Mouse (Mus musculus) lung, postnatal 36 days (tissue): ENCODE data around the gene Zfp784.

Experiments used
- DNase-seq: peaks from one replicate; pipeline ENCODE4 v3.0.0; 2022; ENCODE audit warnings: mixed read lengths

The Zfp784 gene

DNA sequence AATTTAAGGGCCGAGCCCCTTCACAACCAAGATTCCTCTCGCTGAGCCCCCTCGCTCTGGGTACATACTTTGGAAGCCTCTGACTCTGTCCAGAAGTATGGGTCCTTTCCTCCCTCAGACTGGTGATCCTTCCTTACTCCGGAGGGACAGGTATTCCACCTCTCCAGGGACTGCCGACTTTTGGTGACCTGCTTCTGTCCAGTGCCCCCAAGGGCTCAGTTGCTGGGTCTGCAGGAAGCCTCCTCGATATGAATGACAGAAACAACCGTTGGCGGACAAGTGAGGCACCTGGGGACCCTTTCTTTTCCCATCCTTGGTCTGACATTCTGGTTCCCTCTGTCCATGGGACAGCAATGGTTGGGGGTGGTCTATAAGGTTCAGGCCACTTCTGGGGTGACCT lies 19.1 kb upstream of the Zfp784 start:
- DNase-seq = no peak

DNA sequence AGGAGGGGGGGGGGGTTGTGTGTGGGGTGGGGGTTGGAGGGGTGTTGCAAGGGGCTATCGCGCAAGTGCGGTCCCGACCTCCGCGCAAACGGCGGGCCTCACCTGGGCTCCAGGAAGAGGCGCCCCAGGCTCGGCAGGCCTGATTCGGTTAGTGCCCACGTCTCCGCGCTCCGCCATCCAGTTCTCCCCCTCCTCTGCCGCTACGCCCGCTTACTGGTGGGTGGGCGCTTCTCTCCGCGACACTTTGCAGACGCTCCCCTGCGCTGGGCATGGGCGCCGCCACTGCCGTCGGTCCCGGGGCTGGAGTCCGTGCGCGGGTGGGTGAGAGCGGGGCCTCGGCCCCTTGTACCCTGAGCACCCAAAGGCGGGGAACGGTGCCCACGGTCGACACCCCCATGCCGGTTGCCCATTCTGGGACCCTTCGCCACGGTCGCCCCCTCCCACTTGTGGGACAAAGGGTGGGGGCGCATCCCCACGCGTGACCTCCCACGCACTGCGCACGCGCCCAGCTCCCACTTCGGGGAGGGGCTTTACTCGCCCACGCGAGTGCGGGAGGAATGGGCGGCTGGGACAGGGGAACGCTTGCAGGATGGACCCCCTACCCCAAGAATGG lies 18.5 kb upstream of the Zfp784 start:
- no peak for DNase-seq

DNA sequence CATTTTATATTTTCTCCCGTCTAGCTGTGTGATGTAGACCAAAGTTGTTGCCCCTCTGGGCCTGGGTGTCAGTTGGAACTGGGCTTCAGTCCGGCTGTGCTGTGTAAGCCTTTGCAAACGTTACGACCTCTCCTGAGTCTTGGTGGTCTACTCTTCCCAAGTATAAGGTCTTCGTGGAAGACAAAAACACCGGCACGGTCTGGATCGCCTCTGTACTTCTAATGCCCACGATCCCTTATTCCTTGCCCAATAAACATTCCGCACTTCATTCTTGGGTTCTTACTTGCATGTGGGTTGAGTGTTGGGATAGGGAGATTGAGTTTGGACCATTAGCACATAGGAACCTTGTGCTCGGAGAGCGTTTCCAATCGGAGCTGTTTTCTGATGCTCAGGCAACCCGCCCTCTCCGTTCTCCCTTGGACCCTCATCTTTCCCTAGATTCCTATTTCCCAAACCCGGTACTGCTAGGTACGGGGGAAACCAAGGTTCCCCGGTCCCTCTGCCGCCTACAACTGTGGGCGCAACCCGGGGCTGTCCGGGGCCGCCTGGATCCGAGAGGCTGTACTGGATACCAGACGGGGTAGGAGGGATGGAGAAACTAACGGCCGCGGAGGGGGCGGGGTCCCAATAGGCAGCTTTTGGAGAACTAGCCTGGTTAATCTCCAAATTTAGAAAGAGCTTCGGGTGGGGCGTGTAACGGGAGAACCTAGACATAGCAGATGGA lies 15.4 kb upstream of the Zfp784 start:
- no peak for DNase-seq

DNA sequence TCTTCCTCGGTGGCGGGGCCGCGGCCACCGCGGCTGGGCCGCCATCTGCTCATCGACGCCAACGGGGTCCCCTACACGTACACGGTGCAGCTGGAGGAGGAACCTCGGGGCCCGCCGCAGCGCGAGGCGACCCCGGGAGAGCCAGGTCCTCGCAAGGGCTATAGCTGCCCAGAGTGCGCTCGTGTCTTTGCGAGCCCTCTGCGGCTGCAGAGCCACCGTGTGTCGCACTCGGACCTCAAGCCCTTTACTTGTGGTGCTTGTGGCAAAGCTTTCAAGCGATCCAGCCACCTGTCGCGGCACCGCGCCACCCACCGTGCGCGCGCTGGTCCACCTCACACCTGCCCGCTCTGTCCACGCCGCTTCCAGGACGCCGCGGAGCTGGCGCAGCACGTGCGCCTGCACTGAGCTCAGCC lies 14.7 kb upstream of the Zfp784 start:
- DNase-seq = no peak

DNA sequence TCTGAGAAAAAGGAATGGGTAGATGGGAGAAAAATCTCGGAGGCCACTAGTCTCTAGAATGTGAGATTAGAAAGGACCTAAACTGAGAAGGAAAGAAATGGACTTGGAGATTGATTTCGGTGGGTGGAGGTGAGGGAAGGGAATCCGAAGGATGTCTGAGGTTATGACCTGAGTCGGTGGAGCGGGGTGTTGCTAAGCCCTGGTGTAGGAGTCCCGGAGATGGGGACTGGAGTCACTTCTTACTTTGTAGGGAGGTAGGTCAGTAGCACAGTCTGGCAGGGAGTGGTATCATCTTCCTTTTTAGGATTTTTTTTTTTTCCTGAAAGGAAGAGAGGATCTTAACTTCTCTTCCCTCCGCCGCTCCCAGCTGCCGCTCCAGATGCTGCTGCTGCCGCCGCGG lies 14.2 kb upstream of the Zfp784 start:
- no peak for DNase-seq

DNA sequence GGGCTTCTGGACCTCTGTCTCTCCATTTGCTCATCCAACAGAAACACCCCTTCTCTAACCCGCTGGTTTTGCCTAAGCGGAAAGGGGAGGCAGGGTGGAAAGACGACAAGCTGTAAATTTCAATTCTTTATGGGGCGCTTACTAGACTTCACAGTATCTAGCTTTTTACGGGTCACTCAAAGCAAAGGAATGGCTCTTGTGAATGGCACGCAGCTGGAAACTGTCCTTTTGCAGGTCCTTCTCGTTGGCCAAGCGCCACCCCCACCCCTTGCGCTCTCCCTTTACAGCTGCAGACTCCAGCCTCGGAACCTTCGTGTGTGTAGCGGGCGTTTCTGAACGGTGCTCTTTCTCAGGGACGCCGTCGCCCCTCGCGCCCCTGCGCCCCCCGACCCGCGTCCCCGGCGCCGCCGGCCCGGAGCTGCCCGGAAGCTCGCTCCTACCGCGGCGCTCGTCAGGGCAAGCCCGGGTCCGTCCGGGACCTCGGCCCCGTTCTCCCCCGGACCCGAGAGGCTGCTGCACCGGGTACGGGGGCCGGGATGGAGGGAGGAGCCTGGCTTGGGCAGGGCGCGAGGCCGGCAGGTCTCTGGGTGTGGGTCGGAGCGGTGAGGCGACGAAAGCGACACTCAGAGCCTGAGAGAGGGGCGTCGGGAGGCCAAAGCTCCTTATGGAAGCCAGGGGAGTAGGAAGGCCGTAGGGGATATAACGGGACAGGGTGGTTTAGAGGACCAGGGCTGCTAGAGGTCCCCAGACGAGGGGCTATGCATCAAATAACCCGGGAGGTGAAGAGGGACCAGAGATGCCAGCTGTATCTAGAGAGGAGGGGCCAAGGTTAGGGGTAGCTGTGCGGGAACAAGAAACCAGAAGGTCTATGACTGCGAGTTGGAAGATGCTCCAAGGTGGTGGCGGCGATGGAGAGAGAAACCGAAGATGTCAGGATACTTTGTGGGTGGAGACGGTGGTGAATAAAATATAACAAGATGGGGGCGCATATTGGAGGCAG lies 13.2 kb upstream of the Zfp784 start, which contains the start of gene Zfp580:
Gene Zfp580 (plus strand): TSS at position 346 of the 1,000 bp plus-strand sequence.
- DNase-seq = peak; percentile 74

DNA sequence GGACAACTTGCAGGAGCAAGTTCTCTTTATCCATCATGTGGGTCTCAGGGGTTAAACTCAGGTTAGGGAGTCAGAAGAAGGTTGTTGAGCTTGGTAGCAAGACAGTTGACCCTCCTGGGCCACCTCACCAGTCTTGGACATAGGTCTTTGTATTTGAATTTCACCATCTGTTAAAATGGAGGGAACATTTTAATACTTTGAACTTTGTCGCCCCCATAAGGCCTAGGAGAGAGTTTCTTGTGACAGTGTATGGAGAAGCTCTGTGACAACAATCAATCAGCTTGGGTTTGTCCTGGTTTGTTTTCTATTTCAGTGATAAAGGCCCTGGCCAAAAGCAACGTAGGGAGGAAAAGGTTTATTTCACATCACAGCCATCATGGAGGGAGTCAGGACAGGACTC lies 9.1 kb upstream of the Zfp784 start:
- peak; percentile 80 for DNase-seq

DNA sequence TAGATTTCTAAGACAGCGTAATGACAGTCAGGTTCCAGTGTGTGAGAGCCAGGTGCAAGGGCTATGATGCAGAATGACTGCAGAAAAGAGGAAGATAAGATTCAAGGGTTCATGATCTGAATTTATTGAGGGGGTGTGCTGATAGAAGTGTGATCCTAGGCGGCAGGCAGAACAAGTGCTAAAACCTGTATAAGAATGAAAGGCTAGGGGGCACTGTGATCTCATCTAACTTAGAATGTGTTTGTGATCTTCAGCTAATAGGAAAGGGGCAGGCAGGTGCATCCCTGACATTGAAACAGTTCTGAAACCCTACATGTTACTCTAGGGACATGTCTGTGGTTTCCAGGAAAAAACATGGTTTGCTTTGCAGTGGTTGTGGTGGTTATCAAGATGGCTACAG lies 7.9 kb upstream of the Zfp784 start:
- no peak for DNase-seq

DNA sequence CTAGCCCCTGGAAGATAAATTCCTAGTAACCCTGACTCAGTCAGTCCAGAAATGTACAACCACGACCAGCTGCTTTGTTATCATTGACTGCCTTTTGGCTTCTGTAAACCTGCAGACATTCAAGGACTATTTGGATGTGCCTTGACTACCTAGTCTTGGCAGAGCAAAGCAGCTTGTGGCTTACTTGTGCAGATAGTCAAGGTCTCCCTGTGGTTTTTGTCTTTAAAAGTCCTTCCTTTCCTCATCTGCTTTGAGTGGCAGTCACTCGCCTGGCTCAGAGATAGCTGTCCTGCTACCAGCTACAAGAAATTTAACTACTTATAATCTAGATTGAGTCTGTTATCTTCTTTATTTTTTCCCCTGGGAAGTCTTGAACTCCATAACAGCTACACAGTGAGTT lies 6.7 kb upstream of the Zfp784 start:
- no peak for DNase-seq

DNA sequence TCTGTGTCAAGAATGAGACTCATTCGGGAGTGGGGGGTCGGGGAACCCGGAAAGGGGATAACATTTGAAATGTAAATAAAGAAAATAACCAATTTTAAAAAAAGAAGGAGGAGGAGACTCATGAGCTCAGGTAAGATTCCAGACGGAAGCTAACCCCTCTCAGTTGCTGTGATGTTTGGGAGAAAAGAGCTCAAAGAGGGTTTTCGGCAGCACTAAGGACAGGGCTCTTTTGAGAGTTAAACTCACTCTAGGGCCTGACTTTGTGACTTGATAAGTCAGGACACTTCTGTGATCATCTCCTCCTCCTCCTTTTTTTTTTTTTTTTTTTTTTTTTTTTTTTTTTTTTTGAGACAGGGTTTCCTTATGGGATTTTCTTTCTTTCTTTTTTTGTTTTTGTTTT lies 694 bp upstream of the Zfp784 start:
- no peak for DNase-seq

DNA sequence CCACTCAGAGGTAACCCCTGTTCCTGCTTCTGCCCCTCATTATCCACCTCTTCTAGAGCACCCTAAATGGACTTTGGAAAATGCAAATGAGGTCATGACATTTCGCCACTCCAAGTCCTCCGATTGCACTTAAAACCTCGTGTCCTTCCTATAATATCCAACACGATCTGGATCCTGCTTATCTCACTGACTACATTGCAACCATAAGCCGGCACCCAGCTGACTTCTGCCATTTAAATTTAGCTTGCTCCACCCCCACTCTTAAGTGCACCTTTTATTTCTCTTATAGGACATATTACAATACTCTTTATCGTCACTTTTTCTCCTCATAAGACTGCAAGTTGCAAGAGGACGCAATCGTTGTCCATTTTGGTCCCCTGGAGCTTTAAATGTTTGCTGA lies 779 bp downstream of the Zfp784 start:
- DNase-seq = no peak

DNA sequence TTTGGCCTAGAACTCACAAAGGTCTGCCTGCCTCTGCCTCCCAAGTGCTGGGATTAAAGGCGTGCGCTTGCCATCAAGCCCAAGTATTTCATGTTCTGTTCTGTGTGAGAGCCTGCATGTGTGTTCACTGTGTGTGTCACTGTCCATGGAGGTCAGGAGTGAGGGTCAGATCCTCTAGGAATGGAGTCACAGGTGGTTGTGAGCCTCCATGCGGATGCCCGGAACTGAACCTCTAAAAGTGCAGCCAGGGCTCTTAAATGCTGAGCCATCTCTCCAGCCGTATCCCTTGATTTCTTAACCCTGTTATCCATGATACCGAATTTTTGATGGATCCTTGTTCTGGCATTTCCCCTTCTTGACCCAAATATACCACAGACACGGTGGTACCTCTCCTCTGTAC lies 1.2 kb downstream of the Zfp784 start:
- DNase-seq = no peak

DNA sequence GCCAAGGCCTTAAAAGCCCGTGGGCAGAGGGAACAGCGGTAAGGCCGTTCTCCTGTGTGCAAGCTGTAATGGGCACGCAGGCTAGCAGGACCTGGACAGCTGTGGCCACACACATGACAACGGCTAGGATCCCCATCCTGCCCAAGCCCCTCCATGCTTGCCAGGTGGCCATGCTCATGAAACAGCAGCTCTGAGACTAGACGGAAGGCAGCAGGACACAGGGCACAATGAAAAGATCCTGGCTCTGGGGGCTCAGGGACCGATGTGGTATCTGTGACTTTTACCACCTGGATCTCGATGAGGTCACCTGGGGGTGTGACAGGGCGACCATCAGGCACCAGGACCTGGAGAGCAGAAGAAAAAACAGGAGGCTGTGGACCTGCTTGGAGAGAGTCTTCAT lies 2.1 kb downstream of the Zfp784 start:
- no peak for DNase-seq

DNA sequence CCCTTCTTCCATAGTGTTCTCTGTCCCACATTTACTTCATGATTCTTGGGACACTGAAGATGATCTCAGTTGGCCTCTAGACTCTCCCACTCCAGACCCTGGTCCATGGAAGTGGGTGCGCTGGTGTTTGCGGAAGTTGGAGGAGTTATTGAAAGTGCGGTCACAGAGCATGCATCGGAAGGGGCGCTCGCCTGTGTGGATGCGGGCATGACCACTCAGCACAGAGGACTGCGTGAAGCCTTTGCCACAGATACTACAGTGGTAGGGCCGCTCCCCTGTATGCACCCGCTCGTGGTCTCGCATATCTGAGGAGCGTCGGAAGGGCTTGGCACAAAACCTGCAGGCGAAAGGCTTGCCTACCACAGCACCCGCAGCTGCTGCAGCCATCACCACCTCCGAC lies 2.6 kb downstream of the Zfp784 start:
- no peak for DNase-seq

DNA sequence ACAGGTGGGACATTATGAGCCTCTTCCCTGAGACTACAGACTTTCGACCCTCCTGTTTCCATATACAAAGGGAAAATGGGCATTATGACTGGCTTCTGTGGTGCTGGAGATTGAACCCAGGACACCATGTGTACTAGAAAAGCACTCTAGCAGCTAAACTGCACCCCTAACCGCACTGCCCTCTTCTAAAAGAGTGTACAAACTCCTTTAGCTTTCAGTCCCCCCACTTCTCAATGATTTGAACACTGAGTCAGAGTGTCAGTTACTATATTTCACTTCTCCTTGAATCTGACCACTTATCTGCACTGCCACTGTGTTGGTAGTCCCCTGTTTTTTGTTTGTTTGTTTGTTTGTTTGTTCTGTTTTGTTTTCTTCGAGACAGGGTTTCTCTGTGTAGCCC lies 4.4 kb downstream of the Zfp784 start, which contains the start of gene 4632433K11Rik:
Gene 4632433K11Rik (plus strand): TSS at position 301 of the 400 bp plus-strand sequence.
- no peak for DNase-seq

DNA sequence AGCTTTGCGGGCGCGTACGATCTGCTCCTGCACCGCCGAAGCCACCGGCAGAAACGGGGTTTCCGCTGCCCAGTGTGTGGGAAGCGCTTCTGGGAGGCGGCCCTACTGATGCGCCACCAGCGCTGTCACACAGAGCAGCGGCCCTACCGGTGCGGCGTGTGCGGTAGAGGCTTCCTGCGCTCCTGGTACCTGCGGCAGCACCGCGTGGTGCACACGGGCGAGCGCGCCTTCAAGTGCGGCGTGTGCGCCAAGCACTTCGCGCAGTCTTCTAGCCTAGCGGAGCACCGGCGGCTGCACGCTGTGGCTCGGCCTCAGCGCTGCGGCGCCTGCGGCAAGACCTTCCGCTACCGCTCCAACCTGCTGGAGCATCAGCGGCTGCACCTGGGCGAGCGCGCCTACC lies 6.8 kb downstream of the Zfp784 start:
- DNase-seq = no peak

DNA sequence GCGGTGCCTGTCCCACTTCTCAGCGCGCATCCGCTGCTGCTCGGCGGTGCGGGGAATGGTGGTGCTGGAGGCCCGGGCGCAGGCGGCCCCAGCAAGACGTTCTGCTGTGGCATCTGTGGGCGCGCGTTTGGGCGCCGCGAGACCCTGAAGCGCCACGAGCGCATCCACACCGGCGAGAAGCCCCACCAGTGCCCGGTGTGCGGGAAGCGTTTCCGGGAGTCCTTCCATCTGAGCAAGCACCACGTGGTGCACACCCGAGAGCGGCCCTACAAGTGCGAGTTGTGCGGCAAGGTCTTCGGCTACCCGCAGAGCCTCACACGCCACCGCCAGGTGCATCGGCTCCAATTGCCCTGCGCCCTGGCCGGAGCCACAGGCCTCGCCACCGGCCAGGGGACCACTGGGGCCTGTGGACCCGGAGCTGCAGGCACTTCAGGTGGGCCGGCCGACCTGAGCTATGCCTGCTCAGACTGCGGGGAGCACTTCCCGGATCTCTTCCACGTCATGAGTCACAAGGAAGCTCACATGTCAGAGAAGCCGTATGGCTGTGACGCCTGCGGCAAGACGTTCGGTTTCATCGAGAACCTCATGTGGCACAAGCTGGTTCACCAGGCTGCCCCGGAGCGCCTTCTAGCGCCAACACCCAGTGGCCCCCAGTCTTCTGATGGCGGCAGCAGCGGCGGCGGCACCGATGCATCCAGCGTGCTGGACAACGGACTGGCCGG lies 7.5 kb downstream of the Zfp784 start:
- DNase-seq = no peak

DNA sequence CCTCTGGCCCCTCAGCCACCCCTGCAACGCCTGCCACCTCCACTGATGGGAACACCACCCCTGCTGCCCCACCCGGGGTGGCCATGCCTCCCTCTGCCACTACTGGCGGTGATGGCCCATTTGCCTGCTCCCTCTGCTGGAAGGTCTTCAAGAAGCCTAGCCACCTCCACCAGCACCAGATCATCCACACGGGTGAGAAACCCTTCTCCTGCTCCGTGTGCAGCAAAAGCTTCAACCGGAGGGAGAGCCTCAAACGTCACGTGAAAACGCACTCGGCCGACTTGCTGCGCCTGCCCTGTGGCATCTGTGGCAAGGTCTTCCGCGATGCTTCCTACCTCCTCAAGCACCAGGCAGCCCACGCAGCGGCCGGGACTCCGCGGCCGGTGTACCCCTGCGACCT lies 8.3 kb downstream of the Zfp784 start:
- DNase-seq = no peak

DNA sequence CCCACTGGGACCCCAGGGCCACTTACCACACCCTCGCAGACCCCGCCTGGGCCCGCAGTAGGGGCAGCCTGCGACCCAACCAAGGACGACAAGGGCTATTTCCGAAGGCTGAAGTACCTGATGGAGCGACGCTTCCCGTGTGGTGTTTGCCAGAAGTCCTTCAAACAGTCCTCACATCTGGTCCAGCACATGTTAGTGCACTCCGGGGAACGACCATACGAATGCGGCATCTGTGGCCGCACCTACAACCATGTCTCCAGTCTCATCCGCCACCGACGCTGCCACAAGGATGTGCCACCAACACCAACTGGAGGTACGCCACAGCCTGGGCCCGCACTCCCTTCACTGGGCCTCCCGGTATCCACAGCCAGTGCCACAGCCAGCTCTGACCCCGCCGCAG lies 8.7 kb downstream of the Zfp784 start:
- DNase-seq = no peak

DNA sequence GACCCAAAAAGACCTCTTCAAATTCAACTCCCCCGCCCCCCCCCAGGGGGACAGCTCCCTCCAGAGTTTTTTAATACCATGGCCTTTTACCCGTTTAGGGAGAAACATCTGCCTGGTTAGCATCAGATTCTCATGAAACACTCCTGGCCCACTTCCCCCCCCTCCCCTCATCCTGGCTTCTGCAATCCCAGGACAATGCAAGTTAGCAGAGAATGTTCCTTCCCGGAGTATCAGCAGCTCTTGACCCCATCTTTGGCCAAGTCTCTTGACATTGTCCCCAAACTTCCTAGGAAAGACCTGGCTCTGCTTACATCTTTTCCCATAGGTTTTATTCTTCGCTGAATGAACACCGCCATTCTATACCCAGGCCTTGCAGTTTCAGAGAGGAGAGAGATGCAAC lies 17.0 kb downstream of the Zfp784 start:
- DNase-seq = no peak

DNA sequence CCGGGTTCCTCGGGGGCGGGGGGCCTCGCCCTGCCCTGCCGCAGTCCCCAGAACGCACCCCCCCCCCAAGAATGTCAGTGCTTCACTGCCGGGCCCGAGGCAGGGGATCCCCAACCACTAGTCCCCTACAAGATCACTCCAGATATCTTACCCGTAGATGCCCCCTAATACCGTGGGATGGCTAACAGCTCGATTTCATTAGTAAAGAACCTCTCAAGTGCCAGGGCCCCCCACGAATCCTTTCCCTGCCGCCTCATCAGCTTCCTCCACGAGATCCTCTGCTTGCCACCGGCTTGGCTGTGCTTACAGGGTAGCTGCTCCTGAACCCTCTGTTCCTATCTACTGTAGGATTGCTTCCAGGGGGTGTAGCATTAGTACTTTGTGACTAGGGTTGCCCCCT lies 17.6 kb downstream of the Zfp784 start:
- no peak for DNase-seq

DNA sequence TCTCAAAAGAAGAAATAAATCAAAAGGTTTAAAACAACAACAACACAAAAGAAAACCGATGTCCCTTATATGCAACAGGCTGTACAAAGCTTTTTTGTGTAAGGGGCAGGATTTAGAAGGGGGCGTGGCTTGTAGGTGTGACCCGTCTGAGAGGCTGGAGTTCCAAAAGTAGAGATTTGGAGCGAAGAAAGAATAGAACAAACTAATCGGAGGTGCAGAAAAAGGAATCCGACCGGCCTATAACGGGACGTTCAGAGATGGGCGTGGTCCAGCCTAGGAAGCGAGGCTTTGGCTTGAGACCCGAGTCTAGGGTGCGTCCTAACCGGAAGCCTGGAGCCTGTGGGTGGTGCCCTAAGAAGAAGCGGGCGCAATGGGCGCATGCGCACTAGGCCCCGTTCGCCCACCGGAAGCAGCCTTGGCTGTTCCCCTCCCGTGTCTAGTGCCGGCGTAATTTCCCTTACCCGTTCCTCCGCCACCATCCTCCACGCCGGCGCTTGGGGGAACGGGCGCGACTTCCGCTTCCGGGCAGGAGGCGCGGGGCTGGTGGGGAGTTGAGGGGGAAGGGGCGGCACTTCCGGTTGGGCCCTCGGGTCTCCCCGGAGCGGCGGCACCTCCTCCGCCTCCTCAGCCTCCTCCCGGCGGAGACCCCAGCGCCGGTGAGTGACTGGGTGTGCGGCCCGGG lies 18.1 kb downstream of the Zfp784 start, which contains the start of the genes Zfp865 and Ccdc106:
Gene Zfp865 (plus strand): TSS at position 377 of the 682 bp plus-strand sequence.
Gene Ccdc106 (plus strand): TSS at position 554 of the 682 bp plus-strand sequence.
- DNase-seq = peak; percentile 99
